Mouse (Mus musculus) heart, postnatal 0 days (tissue): ENCODE results near the gene Sft2d1.

Experiments used
- CTCF ChIP-seq: IDR thresholded peaks from 2 replicates; pipeline ENCODE4 v1.5.1; 2016; ENCODE audit warnings: antibody characterized with exemption, control low read depth, low read depth
- EP300 ChIP-seq: IDR thresholded peaks from 2 replicates; pipeline ENCODE4 v1.6.1; 2016; ENCODE audit warnings: antibody characterized with exemption, low read depth

GRCm38 (mm10) chr17:8286987-8287386 lies 23.9 kb upstream of the Sft2d1 start:
- TF ChIP-seq EP300, result no peak
- TF ChIP-seq CTCF, result no peak
